Mouse (Mus musculus): ENCODE measurements at regions not wholly inside any gene's neighbourhood (a gene's known extent, or its start where the extent isn't known, plus 50 kb on each side); places are given as distances from the start of the nearest gene placed in this dataset.

- no peak for TF ChIP-seq CTCF (IDR thresholded peaks at IDR 0.05; ENCODE audit: low read depth)
- TF ChIP-seq EP300 (IDR thresholded peaks at IDR 0.05; ENCODE audit: low read depth) = no peak
Observed at GRCm38 (mm10) chr3:34572081-34572480, 78.1 kb upstream of the Sox2 start.
